Mouse (Mus musculus): ENCODE results near the gene Tnk2. TPM values are rescaled to one million over a fixed set of nuclear protein-coding genes. Genes with fewer than 3 reads are reported as not detected.

The Tnk2 gene
- polyA plus RNA-seq, 1 experiment from 2014 or later: 20.0 TPM

DNA sequence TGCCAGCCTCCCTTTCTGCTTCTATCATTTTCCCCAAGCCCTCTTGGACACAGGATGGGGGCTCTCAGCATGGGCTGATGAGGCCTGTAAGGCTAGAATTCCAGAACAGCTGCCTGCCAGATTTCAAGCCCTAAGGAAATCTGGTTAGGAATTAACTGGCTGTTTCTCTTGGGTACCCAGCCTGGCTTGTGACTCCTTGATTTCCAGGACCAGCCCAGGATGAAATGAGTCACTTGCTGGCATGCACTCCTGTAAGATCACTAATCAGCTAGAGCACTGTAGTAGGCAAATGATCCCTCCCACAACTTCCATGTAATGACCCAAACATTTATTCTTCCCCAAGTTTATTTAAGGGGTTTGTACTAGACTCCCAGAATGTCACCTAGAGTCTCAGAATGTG lies 84.6 kb downstream of the Tnk2 start:
- no peak for TF ChIP-seq CTCF (IDR thresholded peaks at IDR 0.05; ENCODE audit: low read depth)
- ATAC-seq (ENCODE audit: insufficient read depth): no peak
- Histone ChIP-seq H3K4me2 (no peak overlapping the region), H3K27me3 (ENCODE audit: insufficient read depth, low read length) (no peaks in the 10 kb centered on the region), H3K9ac (no peak overlapping the region), H3K27ac (ENCODE audit: low read depth) (no peak overlapping the region), H3K36me3 (ENCODE audit: insufficient read depth) (no peaks in the 10 kb centered on the region), H3K4me3 (ENCODE audit: low read depth, low read length) (no peak overlapping the region), H3K4me1 (ENCODE audit: insufficient read depth) (no peaks in the 10 kb centered on the region), H3K9me3 (ENCODE audit: low read depth, low read length) (no peaks in the 10 kb centered on the region)
- no peak for DNase-seq

DNA sequence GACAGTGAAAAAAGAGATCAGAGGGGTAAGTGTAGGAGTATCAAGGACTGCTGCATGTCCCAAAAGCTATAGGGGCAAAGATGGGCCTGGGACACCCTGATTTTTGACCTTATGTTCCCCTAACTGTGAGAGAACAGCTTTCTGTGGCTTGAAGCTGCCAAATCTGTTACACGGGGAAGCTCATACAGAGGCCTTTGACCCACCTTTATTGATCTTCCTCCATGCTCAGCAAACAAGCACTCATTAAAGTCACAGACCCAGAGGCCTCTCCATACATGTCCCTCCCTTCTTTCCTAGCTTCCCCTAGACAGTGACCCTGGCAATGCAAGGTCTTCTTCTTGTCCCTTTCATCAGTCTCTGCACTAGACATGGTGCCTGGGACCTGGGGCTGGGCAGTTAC lies 85.1 kb downstream of the Tnk2 start:
- 50% methylated on average over 1 of the region's 1 CpGs for WGBS
- no peaks in the 10 kb centered on the region for H3K4me1 ChIP-seq (ENCODE audit: insufficient read depth)
- no peak for ATAC-seq (ENCODE audit: insufficient read depth)

More for the DNA sequence above, 85.1 kb downstream of the Tnk2 start:
- Histone ChIP-seq H3K27me3 (ENCODE audit: insufficient read depth, low read length) (no peaks in the 10 kb centered on the region), H3K9me3 (ENCODE audit: low read depth, low read length) (no peaks in the 10 kb centered on the region), H3K27ac (ENCODE audit: low read depth) (no peak overlapping the region), H3K4me2 (no peak overlapping the region), H3K36me3 (ENCODE audit: insufficient read depth) (no peaks in the 10 kb centered on the region), H3K9ac (no peak overlapping the region), H3K4me3 (ENCODE audit: low read depth, low read length) (no peak overlapping the region)
- TF ChIP-seq CTCF (IDR thresholded peaks at IDR 0.05; ENCODE audit: low read depth): no peak
- DNase-seq: no peak

Other genes with a start within 250 kb of the Tnk2 start
- gene Tm4sf19, start 243.4 kb upstream of the Tnk2 start, polyA plus RNA-seq (2014; fragmentation: Nextera tagmentation; extraction: Ambion mirVana): not detected in 2 replicates
- 27.7 and 28.1 TPM in 2 replicates for gene Tctex1d2, start 224.2 kb upstream of the Tnk2 start, polyA plus RNA-seq (2014; fragmentation: Nextera tagmentation; extraction: Ambion mirVana)
- 39.5 and 40.4 TPM in 2 replicates for gene Pcyt1a, start 213.0 kb upstream of the Tnk2 start, polyA plus RNA-seq (2014; fragmentation: Nextera tagmentation; extraction: Ambion mirVana)
- gene Slc51a, start 156.0 kb upstream of the Tnk2 start, polyA plus RNA-seq (2014; fragmentation: Nextera tagmentation; extraction: Ambion mirVana): 0.24 and 0.60 TPM in 2 replicates
- not detected in 2 replicates for gene Zdhhc19, start 147.6 kb upstream of the Tnk2 start, polyA plus RNA-seq (2014; fragmentation: Nextera tagmentation; extraction: Ambion mirVana)
- gene Tfrc, start 35.0 kb upstream of the Tnk2 start, polyA plus RNA-seq (2014; fragmentation: Nextera tagmentation; extraction: Ambion mirVana): 64.5 and 71.2 TPM in 2 replicates
- 0.67 and 0.93 TPM in 2 replicates for gene Muc4, start 92.0 kb downstream of the Tnk2 start, polyA plus RNA-seq (2014; fragmentation: Nextera tagmentation; extraction: Ambion mirVana)
- gene Muc20, start 153.6 kb downstream of the Tnk2 start, polyA plus RNA-seq (2014; fragmentation: Nextera tagmentation; extraction: Ambion mirVana): not detected in 2 replicates
- not detected in 2 replicates for gene Smbd1, start 166.6 kb downstream of the Tnk2 start, polyA plus RNA-seq (2014; fragmentation: Nextera tagmentation; extraction: Ambion mirVana)
- gene Fyttd1, start 233.6 kb downstream of the Tnk2 start, polyA plus RNA-seq (2014; fragmentation: Nextera tagmentation; extraction: Ambion mirVana): 133 and 134 TPM in 2 replicates
- gene Rubcn, start 233.9 kb downstream of the Tnk2 start, polyA plus RNA-seq (2014; fragmentation: Nextera tagmentation; extraction: Ambion mirVana): 18.2 and 18.6 TPM in 2 replicates

Data from lung, embryonic 14.5 days (tissue).